Mouse (Mus musculus): ENCODE measurements at regions not wholly inside any gene's neighbourhood (a gene's known extent, or its start where the extent isn't known, plus 50 kb on each side); places are given as distances from the start of the nearest gene placed in this dataset.
A peak's percentile ranks its signal among the peaks of the same experiment; 100 is the strongest.

GRCm38 (mm10) chr15:56050716-56051115, 1426.7 kb downstream of the Slc22a22 start:
- no peaks in the 10 kb centered on the region for H3K4me1 ChIP-seq
- ATAC-seq, result no peak
- no peaks in the 10 kb centered on the region for H3K36me3 ChIP-seq
- no peaks in the 10 kb centered on the region for H3K9me3 ChIP-seq (replicated peaks)
- H3K4me2 ChIP-seq, result no peak overlapping the region
- no peak overlapping the region for H3K4me3 ChIP-seq
- no peak overlapping the region for H3K27ac ChIP-seq
- no peaks in the 10 kb centered on the region for H3K27me3 ChIP-seq (replicated peaks)
- 63% methylated on average over 7 of the region's 7 CpGs for WGBS (ENCODE audit: insufficient replicate concordance)
- no peak overlapping the region for H3K9ac ChIP-seq

- no peaks in the 10 kb centered on the region for H3K27me3 ChIP-seq (replicated peaks)
- H3K27ac ChIP-seq, result no peak overlapping the region
- no peak overlapping the region for H3K4me3 ChIP-seq
- no peaks in the 10 kb centered on the region for H3K36me3 ChIP-seq
- ATAC-seq, result no peak
- 62% methylated on average over 2 of the region's 2 CpGs for WGBS (ENCODE audit: insufficient replicate concordance)
- H3K9ac ChIP-seq, result no peak overlapping the region
- no peak overlapping the region for H3K4me2 ChIP-seq
- H3K9me3 ChIP-seq (replicated peaks), result no peaks in the 10 kb centered on the region
- H3K4me1 ChIP-seq, result no peaks in the 10 kb centered on the region
These were observed 1429.6 kb downstream of the Slc22a22 start for GRCm38 (mm10) chr15:56047832-56048231.

- Histone ChIP-seq H3K9ac (no peak overlapping the region), H3K4me1 (no peaks in the 10 kb centered on the region), H3K27ac (no peak overlapping the region), H3K4me2 (peak overlapping the region; percentile 49), H3K27me3 (replicated peaks) (no peaks in the 10 kb centered on the region), H3K4me3 (peak overlapping the region; percentile 22), H3K36me3 (no peaks in the 10 kb centered on the region), H3K9me3 (replicated peaks) (no peaks in the 10 kb centered on the region)
- WGBS (ENCODE audit: insufficient replicate concordance), result 27% methylated on average over 16 of the region's 16 CpGs
- ATAC-seq, result no peak
These were observed 1430.5 kb downstream of the Slc22a22 start for GRCm38 (mm10) chr15:56046679-56047532.

- H3K36me3 ChIP-seq, result no peaks in the 10 kb centered on the region
- H3K27ac ChIP-seq, result no peak overlapping the region
- no peak overlapping the region for H3K4me2 ChIP-seq
- 60% methylated on average over 10 of the region's 10 CpGs for WGBS (ENCODE audit: insufficient replicate concordance)
- no peak overlapping the region for H3K4me3 ChIP-seq
- no peak for ATAC-seq
- no peak overlapping the region for H3K9ac ChIP-seq
- H3K9me3 ChIP-seq (replicated peaks), result no peaks in the 10 kb centered on the region
- no peaks in the 10 kb centered on the region for H3K27me3 ChIP-seq (replicated peaks)
- H3K4me1 ChIP-seq, result no peaks in the 10 kb centered on the region
These were observed 1431.7 kb downstream of the Slc22a22 start for GRCm38 (mm10) chr15:56045510-56046245.

DNA sequence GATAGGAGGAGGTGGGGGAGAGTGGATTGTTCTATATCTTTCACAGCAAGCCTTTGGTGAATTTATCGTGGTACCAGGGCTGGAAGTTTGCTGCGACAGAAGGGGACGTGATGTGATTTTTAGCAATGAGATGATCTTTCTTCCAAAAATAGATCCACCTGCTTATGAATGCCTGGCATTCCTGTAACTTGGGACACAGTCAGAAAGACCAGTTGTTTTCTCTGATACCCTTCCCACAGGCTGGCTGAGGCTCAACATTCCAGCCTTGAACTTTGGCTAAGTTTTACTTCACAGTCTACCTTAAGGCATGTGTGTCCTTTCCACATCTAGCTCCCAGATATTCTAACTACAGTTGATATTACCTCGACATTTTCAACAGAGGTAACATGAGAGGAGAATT, 1434.1 kb downstream of the Slc22a22 start:
- Histone ChIP-seq H3K36me3 (no peaks in the 10 kb centered on the region), H3K4me3 (no peak overlapping the region), H3K4me2 (no peak overlapping the region), H3K27ac (no peak overlapping the region), H3K9ac (no peak overlapping the region), H3K4me1 (no peaks in the 10 kb centered on the region), H3K27me3 (replicated peaks) (no peaks in the 10 kb centered on the region), H3K9me3 (replicated peaks) (no peaks in the 10 kb centered on the region)
- ATAC-seq, result no peak
- 61% methylated on average over 4 of the region's 4 CpGs for WGBS (ENCODE audit: insufficient replicate concordance)

DNA sequence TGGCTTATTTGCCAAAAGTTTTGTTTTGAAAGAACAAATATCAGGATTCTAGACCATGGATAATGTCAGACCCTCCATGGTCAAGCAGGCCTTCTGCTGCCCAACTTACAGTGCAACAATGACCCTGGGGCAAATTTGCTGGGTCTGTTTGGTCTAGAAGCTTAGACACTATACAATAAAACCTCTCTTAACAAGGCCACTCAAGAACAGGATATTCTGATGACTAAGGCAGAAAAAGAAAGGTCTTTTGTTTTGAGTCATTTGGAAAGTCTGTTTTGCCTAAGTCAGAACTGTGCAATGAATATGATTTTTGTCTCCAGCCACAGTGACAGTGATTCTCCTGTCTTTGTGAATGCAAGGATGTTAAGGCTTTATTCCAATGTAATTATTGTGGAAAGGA, 1435.0 kb downstream of the Slc22a22 start:
- no peaks in the 10 kb centered on the region for H3K4me1 ChIP-seq
- H3K27ac ChIP-seq, result no peak overlapping the region
- H3K27me3 ChIP-seq (replicated peaks), result no peaks in the 10 kb centered on the region
- no peak overlapping the region for H3K4me3 ChIP-seq
- no peak overlapping the region for H3K4me2 ChIP-seq
- peaks cover 4% of the 10 kb centered on the region; the same call in 1 of the 2 replicates for H3K9me3 ChIP-seq (replicated peaks)
- no peaks in the 10 kb centered on the region for H3K36me3 ChIP-seq
- no peak for ATAC-seq
- no peak overlapping the region for H3K9ac ChIP-seq

DNA sequence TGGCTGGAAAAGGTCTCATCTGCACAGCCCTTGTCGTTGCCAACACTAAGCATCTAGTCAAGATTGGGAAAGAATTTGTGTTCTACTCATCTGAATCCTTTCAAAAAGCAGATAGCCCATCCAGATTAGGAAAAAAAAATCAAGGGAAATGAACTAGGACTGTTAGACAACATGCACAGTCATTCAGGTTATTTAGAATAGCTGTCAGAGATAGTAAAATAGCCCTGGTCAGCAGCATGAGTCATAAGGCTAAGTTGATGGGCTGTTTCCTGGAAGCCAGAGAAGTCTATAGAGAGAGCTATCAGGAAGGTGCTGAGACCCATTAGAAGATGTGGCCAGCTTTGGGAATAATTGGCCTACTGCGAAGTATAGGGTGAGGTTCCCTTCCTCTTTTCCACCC, 1447.4 kb downstream of the Slc22a22 start:
- 44% methylated on average over 2 of the region's 2 CpGs for WGBS (ENCODE audit: insufficient replicate concordance)

DNA sequence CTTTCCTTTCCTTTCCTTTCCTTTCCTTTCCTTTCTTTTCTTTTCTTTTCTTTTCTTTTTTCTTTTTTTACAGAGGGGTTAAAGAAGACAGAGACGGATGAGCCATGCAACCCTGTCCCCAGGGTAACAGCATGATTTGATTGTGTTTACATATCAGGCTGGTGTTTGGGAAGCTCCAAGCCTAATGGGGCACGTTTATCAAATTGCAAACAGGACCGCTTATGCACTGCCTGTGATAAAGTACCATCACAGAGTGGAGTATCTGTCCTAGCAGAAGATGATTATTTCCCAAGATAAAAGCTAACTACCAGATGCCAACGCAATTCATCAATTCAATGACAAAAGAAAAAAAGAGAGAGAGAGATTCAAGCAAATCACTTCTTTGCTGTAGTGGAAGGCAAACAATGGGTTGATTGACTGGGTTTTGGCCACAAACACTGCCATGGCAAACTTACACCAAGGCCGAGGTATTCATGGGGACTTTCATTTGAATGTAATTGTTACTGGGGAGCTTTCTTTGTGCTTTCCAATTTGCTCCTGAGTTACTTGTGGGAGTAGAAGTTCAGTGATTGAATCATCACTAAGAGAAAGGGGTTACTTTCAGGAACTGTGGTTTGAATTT, 1450.1 kb downstream of the Slc22a22 start:
- H3K36me3 ChIP-seq, result no peaks in the 10 kb centered on the region
- 37% methylated on average over 5 of the region's 5 CpGs for WGBS (ENCODE audit: insufficient replicate concordance)
- no peaks in the 10 kb centered on the region for H3K27me3 ChIP-seq (replicated peaks)
- H3K4me2 ChIP-seq, result no peak overlapping the region
- no peaks in the 10 kb centered on the region for H3K9me3 ChIP-seq (replicated peaks)
- no peak overlapping the region for H3K27ac ChIP-seq
- H3K9ac ChIP-seq, result no peak overlapping the region
- ATAC-seq, result no peak
- H3K4me3 ChIP-seq, result no peak overlapping the region
- H3K4me1 ChIP-seq, result no peaks in the 10 kb centered on the region

More for the DNA sequence above, 1447.4 kb downstream of the Slc22a22 start:
- Histone ChIP-seq H3K27me3 (replicated peaks) (no peaks in the 10 kb centered on the region), H3K4me2 (no peak overlapping the region), H3K9ac (no peak overlapping the region), H3K4me3 (no peak overlapping the region), H3K4me1 (no peaks in the 10 kb centered on the region), H3K9me3 (replicated peaks) (0 out of 2 replicates have a peak, but pooled peaks cover 4% of the 10 kb centered on the region), H3K36me3 (no peaks in the 10 kb centered on the region), H3K27ac (no peak overlapping the region)
- ATAC-seq, result no peak

GRCm38 (mm10) chr15:56024705-56025104, 1452.7 kb downstream of the Slc22a22 start:
- no peak overlapping the region for H3K27ac ChIP-seq
- H3K4me1 ChIP-seq, result no peaks in the 10 kb centered on the region
- H3K27me3 ChIP-seq (replicated peaks), result no peaks in the 10 kb centered on the region
- no peaks in the 10 kb centered on the region for H3K9me3 ChIP-seq (replicated peaks)
- ATAC-seq, result no peak
- WGBS (ENCODE audit: insufficient replicate concordance), result 75% methylated on average over 1 of the region's 1 CpGs
- no peak overlapping the region for H3K4me2 ChIP-seq
- no peaks in the 10 kb centered on the region for H3K36me3 ChIP-seq
- H3K9ac ChIP-seq, result no peak overlapping the region
- H3K4me3 ChIP-seq, result no peak overlapping the region

GRCm38 (mm10) chr15:56023862-56024484, 1453.5 kb downstream of the Slc22a22 start:
- Histone ChIP-seq H3K27me3 (replicated peaks) (no peaks in the 10 kb centered on the region), H3K36me3 (no peaks in the 10 kb centered on the region), H3K4me3 (no peak overlapping the region), H3K9me3 (replicated peaks) (no peaks in the 10 kb centered on the region), H3K4me1 (no peaks in the 10 kb centered on the region), H3K27ac (no peak overlapping the region), H3K9ac (no peak overlapping the region), H3K4me2 (no peak overlapping the region)
- no peak for ATAC-seq
- 64% methylated on average over 5 of the region's 5 CpGs for WGBS (ENCODE audit: insufficient replicate concordance)

DNA sequence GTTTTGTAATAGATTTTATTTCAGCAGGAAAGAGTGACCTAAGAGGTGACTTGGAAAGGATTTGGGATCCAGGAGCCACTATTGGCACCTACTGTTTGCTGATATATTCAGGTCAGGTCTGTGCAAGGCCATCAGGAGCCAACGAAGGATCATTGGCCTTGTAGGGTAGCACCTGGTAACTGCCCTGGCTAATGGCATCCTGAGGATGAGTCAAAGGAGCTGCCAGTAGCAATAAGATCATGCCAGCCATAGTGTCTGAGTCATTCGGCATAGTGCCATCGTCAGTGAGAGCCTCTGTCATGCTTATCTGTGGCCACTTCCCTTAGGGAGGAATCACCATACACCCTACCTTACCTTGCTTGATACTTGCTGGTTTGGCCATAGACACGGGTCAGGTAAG, 1455.1 kb downstream of the Slc22a22 start:
- ATAC-seq, result no peak
- WGBS (ENCODE audit: insufficient replicate concordance), result 58% methylated on average over 4 of the region's 4 CpGs
- no peak overlapping the region for H3K4me3 ChIP-seq
- H3K27me3 ChIP-seq (replicated peaks), result no peaks in the 10 kb centered on the region
- H3K36me3 ChIP-seq, result no peaks in the 10 kb centered on the region
- H3K4me2 ChIP-seq, result no peak overlapping the region
- H3K4me1 ChIP-seq, result no peaks in the 10 kb centered on the region
- H3K9me3 ChIP-seq (replicated peaks), result no peaks in the 10 kb centered on the region
- H3K27ac ChIP-seq, result no peak overlapping the region
- no peak overlapping the region for H3K9ac ChIP-seq

- H3K27ac ChIP-seq, result no peak overlapping the region
- no peaks in the 10 kb centered on the region for H3K9me3 ChIP-seq (replicated peaks)
- ATAC-seq, result no peak
- H3K4me3 ChIP-seq, result no peak overlapping the region
- H3K36me3 ChIP-seq, result no peaks in the 10 kb centered on the region
- no peaks in the 10 kb centered on the region for H3K4me1 ChIP-seq
- WGBS (ENCODE audit: insufficient replicate concordance), result 48% methylated on average over 1 of the region's 1 CpGs
- no peak overlapping the region for H3K4me2 ChIP-seq
- H3K27me3 ChIP-seq (replicated peaks), result no peaks in the 10 kb centered on the region
- no peak overlapping the region for H3K9ac ChIP-seq
These were observed 1459.3 kb downstream of the Slc22a22 start for GRCm38 (mm10) chr15:56018141-56018540.

Data from liver, embryonic 12.5 days (tissue).